Mouse (Mus musculus) forebrain, embryonic 11.5 days (tissue): ENCODE results near the gene Mta3. TPM values are rescaled to one million over a fixed set of nuclear protein-coding genes. Genes with fewer than 3 reads are reported as not detected.

Experiments used
- ATAC-seq: fragments of 200-750 bp; cut with Nextera tagmentation; replicated peaks from 2 replicates; pipeline ENCODE4 v1.8.0; 2017; ENCODE audit warnings: moderate TSS enrichment; ENCODE audit not compliant: low FRiP score
- DNase-seq: peaks from one replicate; pipeline ENCODE4 v3.0.0-alpha.2; 2017; ENCODE audit warnings: low spot score
- H3K27ac ChIP-seq: fragments of 300-500 bp; sonication (generic); 2 replicates; pipeline ENCODE4 v1.5.1; 2014; ENCODE audit warnings: low read depth, low read length
- H3K27me3 ChIP-seq: fragments of 300-500 bp; sonication (generic); 2 replicates; pipeline ENCODE4 v1.6.1; 2014; ENCODE audit warnings: mild to moderate bottlenecking, low read length, mixed read lengths; ENCODE audit not compliant: control insufficient read depth, insufficient read depth
- H3K36me3 ChIP-seq: fragments of 300-500 bp; sonication (generic); 2 replicates; pipeline ENCODE4 v1.6.1; 2014; ENCODE audit warnings: mild to moderate bottlenecking, low read length, moderate library complexity, mixed read lengths; ENCODE audit not compliant: control insufficient read depth, insufficient read depth
- H3K4me1 ChIP-seq: fragments of 300-500 bp; sonication (generic); replicated peaks from 2 replicates; pipeline ENCODE4 v1.6.1; 2014; ENCODE audit warnings: low read length, mixed read lengths; ENCODE audit not compliant: control insufficient read depth, insufficient read depth
- H3K4me2 ChIP-seq: fragments of 300-500 bp; sonication (generic); 2 replicates; pipeline ENCODE4 v1.6.1; 2014; ENCODE audit warnings: low read depth, mild to moderate bottlenecking, low read length, moderate library complexity, mixed read lengths; ENCODE audit not compliant: severe bottlenecking
- H3K4me3 ChIP-seq: fragments of 300-500 bp; sonication (generic); 2 replicates; pipeline ENCODE4 v1.5.1; 2014; ENCODE audit warnings: low read depth, low read length
- H3K9ac ChIP-seq: fragments of 300-500 bp; sonication (generic); 2 replicates; pipeline ENCODE4 v1.6.1; 2014; ENCODE audit warnings: low read length
- H3K9me3 ChIP-seq: fragments of 300-500 bp; sonication (generic); 2 replicates; pipeline ENCODE4 v1.6.1; 2016; ENCODE audit warnings: low read length, mixed read lengths; ENCODE audit not compliant: control insufficient read depth
- WGBS: fragments of 180-500 bp; shearing (Covaris S2); extraction: QIAGEN DNeasy Blood & Tissue Kit; methylation state at CpG from one replicate; pipeline ENCODE4 v1.1.7; 2014; 5-methylcytosine and 5-hydroxymethylcytosine counted together
- polyA plus RNA-seq: library from polyadenylated mRNA; unstranded; fragments of >200 nt; fragmentation: Nextera tagmentation; extraction: Ambion mirVana; gene quantifications from 2 replicates; pipeline ENCODE4 v1.2.1, GENCODE M21; 2014

The Mta3 gene
- polyA plus RNA-seq, 1 experiment from 2014 or later = 32.9 TPM

DNA sequence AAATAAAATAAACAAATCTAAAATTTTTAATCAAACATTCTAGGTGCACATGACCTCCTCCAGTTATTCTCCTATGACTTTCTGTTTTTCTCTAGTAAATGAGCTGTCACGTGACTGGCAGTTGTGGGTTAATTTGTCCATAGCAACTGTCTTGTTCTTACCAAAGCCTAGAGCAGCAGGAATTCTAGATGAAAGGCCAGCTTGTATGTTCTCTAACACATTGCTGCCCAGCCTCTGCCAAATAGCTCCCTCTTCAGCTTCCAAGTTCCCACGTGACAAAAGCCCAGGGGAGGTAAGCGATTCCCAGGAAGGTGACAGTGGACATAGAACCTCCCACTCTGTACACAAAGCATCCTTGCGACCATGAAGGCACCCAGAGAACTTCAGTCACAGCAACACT, 128.2 kb downstream of the Mta3 start:
- no peak overlapping the region for H3K4me3 ChIP-seq
- WGBS = 73% methylated on average over 4 of the region's 4 CpGs
- H3K4me1 ChIP-seq = no peaks in the 10 kb centered on the region
- no peak overlapping the region for H3K27ac ChIP-seq
- H3K27me3 ChIP-seq = no peaks in the 10 kb centered on the region
- ATAC-seq (no peak), DNase-seq (no peak)
- H3K9me3 ChIP-seq = no peaks in the 10 kb centered on the region
- H3K36me3 ChIP-seq = no peaks in the 10 kb centered on the region
- H3K4me2 ChIP-seq = no peak overlapping the region
- H3K9ac ChIP-seq = no peak overlapping the region

- no peak overlapping the region for H3K9ac ChIP-seq
- H3K4me1 ChIP-seq = no peaks in the 10 kb centered on the region
- no peaks in the 10 kb centered on the region for H3K36me3 ChIP-seq
- no peaks in the 10 kb centered on the region for H3K27me3 ChIP-seq
- ATAC-seq (no peak), DNase-seq (no peak)
- no peak overlapping the region for H3K4me2 ChIP-seq
- no peaks in the 10 kb centered on the region for H3K9me3 ChIP-seq
- H3K27ac ChIP-seq = no peak overlapping the region
- H3K4me3 ChIP-seq = no peak overlapping the region
- WGBS = 74% methylated on average over 3 of the region's 3 CpGs
These were observed 130.1 kb downstream of the Mta3 start for GRCm38 (mm10) chr17:83836048-83836447.

- no peak overlapping the region for H3K27ac ChIP-seq
- ATAC-seq = no peak
These were observed 131.8 kb downstream of the Mta3 start for GRCm38 (mm10) chr17:83837659-83838190.

GRCm38 (mm10) chr17:83839132-83839531, 133.2 kb downstream of the Mta3 start:
- no peak for DNase-seq
- WGBS = 47% methylated on average over 9 of the region's 9 CpGs

More at GRCm38 (mm10) chr17:83837659-83838190, 131.8 kb downstream of the Mta3 start:
- H3K27me3 ChIP-seq = no peaks in the 10 kb centered on the region
- H3K4me2 ChIP-seq = no peak overlapping the region
- 74% methylated on average over 8 of the region's 8 CpGs for WGBS
- no peak for DNase-seq
- H3K9me3 ChIP-seq = no peaks in the 10 kb centered on the region
- H3K4me1 ChIP-seq = no peaks in the 10 kb centered on the region
- H3K4me3 ChIP-seq = no peak overlapping the region
- no peaks in the 10 kb centered on the region for H3K36me3 ChIP-seq
- H3K9ac ChIP-seq = no peak overlapping the region

DNA sequence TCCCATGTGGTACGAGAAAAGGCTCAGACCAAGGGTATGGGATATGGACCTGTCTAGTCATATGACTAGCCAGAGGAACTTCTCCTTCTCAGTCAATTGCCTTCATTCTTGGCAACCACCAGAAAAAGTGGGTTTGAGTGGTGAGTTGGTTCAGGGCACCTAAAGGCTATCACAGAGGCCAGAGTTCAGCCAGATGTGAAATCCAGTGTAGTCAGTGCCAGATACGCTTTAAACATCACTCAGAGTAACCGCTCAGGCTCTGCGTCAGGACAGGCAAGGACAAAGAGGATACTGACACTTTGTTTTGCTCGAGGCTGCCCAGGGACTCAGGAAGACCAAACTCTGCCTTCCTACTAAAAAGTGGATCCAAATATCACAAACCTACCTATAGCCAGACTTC, 135.0 kb downstream of the Mta3 start:
- H3K36me3 ChIP-seq = no peaks in the 10 kb centered on the region
- H3K4me3 ChIP-seq = no peak overlapping the region
- H3K9me3 ChIP-seq = no peaks in the 10 kb centered on the region
- no peak overlapping the region for H3K4me2 ChIP-seq
- 87% methylated on average over 5 of the region's 5 CpGs for WGBS
- no peak overlapping the region for H3K27ac ChIP-seq
- DNase-seq (no peak), ATAC-seq (no peak)
- H3K27me3 ChIP-seq = no peaks in the 10 kb centered on the region
- H3K9ac ChIP-seq = no peak overlapping the region
- H3K4me1 ChIP-seq = no peaks in the 10 kb centered on the region

More at GRCm38 (mm10) chr17:83839132-83839531, 133.2 kb downstream of the Mta3 start:
- Histone ChIP-seq H3K9me3 (no peaks in the 10 kb centered on the region), H3K36me3 (no peaks in the 10 kb centered on the region), H3K4me3 (no peak overlapping the region), H3K9ac (no peak overlapping the region), H3K4me1 (no peaks in the 10 kb centered on the region), H3K27ac (no peak overlapping the region), H3K27me3 (no peaks in the 10 kb centered on the region), H3K4me2 (no peak overlapping the region)
- no peak for ATAC-seq

GRCm38 (mm10) chr17:83843780-83844179, 137.8 kb downstream of the Mta3 start:
- WGBS = 73% methylated on average over 7 of the region's 7 CpGs
- H3K27me3 ChIP-seq = no peaks in the 10 kb centered on the region
- ATAC-seq (no peak), DNase-seq (no peak)
- no peak overlapping the region for H3K4me2 ChIP-seq
- H3K9ac ChIP-seq = no peak overlapping the region
- H3K4me3 ChIP-seq = no peak overlapping the region
- H3K36me3 ChIP-seq = no peaks in the 10 kb centered on the region
- 0 out of 2 replicates have a peak, but pooled peaks cover 1% of the 10 kb centered on the region for H3K4me1 ChIP-seq
- H3K27ac ChIP-seq = no peak overlapping the region
- no peaks in the 10 kb centered on the region for H3K9me3 ChIP-seq

- no peaks in the 10 kb centered on the region for H3K36me3 ChIP-seq
- H3K4me1 ChIP-seq = peaks cover 8% of the 10 kb centered on the region; the same call in 1 of the 2 replicates
- H3K4me3 ChIP-seq = no peak overlapping the region
- H3K9ac ChIP-seq = no peak overlapping the region
- 91% methylated on average over 7 of the region's 8 CpGs for WGBS
- no peak overlapping the region for H3K27ac ChIP-seq
- no peaks in the 10 kb centered on the region for H3K9me3 ChIP-seq
- ATAC-seq = no peak
- H3K27me3 ChIP-seq = no peaks in the 10 kb centered on the region
- no peak overlapping the region for H3K4me2 ChIP-seq
- DNase-seq = no peak
These were observed 139.6 kb downstream of the Mta3 start for GRCm38 (mm10) chr17:83845538-83845937.

- Histone ChIP-seq H3K27me3 (no peaks in the 10 kb centered on the region), H3K36me3 (no peaks in the 10 kb centered on the region), H3K4me3 (no peak overlapping the region), H3K27ac (no peak overlapping the region), H3K9me3 (no peaks in the 10 kb centered on the region), H3K4me2 (no peak overlapping the region), H3K9ac (no peak overlapping the region), H3K4me1 (peaks cover 8% of the 10 kb centered on the region; the same call in 1 of the 2 replicates)
- 85% methylated on average over 21 of the region's 21 CpGs for WGBS
- DNase-seq = no peak
- ATAC-seq = no peak
These were observed 140.5 kb downstream of the Mta3 start for GRCm38 (mm10) chr17:83846301-83847021.

DNA sequence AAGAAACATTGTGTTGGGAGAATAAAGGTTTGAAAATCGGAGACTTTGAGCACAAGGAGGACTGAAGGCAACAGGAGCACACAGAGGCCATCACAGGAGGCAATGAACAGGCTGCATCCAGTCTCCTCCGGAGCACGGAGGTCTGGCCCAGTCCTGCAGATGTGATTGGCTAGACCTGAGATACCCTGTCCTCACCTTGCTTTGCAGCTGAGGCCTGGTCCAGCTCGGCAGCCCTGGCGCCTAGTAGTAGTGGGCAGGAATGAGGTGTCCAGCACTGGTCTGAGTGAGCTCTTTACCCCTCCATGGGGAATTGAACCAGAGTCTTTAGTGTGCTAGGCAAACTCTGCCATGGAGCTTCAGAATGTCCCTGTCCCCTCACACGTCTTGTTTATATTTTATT, 141.1 kb downstream of the Mta3 start:
- Histone ChIP-seq H3K4me3 (no peak overlapping the region), H3K9ac (no peak overlapping the region), H3K4me1 (peaks cover 8% of the 10 kb centered on the region; the same call in 1 of the 2 replicates), H3K9me3 (no peaks in the 10 kb centered on the region), H3K27me3 (no peaks in the 10 kb centered on the region), H3K4me2 (no peak overlapping the region), H3K36me3 (no peaks in the 10 kb centered on the region), H3K27ac (no peak overlapping the region)
- 89% methylated on average over 6 of the region's 6 CpGs for WGBS
- ATAC-seq = no peak
- DNase-seq = no peak
